Mouse (Mus musculus): ENCODE results near the gene Farsb.

- TF ChIP-seq CTCF (IDR thresholded peaks at IDR 0.05; ENCODE audit: low read depth, low read length): no peak
- TF ChIP-seq GATA1 (IDR thresholded peaks at IDR 0.05; ENCODE audit: borderline replicate concordance, low read length): no peak
Measured at GRCm38 (mm10) chr1:78435967-78436366, 52.7 kb downstream of the Farsb start.

Data from G1E (cell line).